ENCODE assay signal across 24 mouse cellular contexts in the genomic region with DNA sequence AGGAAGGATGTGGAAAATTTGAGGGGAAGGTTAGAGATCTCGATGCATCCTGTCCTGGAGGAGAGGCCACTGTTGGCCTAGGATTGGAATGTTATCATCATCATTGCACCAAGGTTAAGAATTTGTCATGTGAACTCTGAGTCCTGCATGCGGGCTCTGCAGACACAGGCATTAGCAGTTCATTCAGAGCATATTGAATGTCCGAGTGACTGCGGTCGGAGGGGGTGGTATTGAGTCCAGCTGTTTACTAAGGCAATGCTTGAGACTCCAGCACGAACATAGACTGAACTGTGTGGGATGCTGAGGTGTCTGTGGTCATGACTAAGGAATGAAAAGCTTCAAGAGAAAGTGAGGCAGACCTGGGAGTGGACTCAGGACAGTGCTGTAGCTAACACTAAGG.
"Had no signal": no experiment of that assay in that cellular context is flagged by ENCODE, and none has a peak within 500 bp of the region (broad histone marks: within the 10 kb centered on the region; RNA-seq: fewer than 3 reads in every experiment).

No protein-coding gene starts in this region.

- H3K9me3 ChIP-seq: heart, embryonic 13.5 days; heart, embryonic 15.5 days; hindbrain, embryonic 15.5 days; limb, embryonic 10.5 days; liver, embryonic 13.5 days had no signal

- H3K4me3 ChIP-seq: heart, adult 2 months; heart, embryonic 13.5 days; heart, embryonic 15.5 days; hindbrain, embryonic 13.5 days; hindbrain, embryonic 15.5 days; limb, embryonic 10.5 days; limb, embryonic 12.5 days; liver, embryonic 13.5 days had no signal

- H3K36me3 ChIP-seq: heart, embryonic 13.5 days; heart, embryonic 15.5 days; hindbrain, embryonic 13.5 days; hindbrain, embryonic 15.5 days; limb, embryonic 12.5 days; liver, embryonic 13.5 days had no signal

- H3K27me3 ChIP-seq: heart, embryonic 13.5 days; heart, embryonic 15.5 days; hindbrain, embryonic 13.5 days; hindbrain, embryonic 15.5 days; limb, embryonic 12.5 days; liver, embryonic 13.5 days had no signal

- ATAC-seq: hindbrain, postnatal 0 days; intestine, embryonic 16.5 days had no signal

- DNase-seq: gastrocnemius, postnatal 14 days; gastrocnemius, postnatal 36 days; heart, adult 2 months; heart, postnatal 14 days; heart, postnatal 36 days; kidney, adult 11 months; kidney, adult 2 months; kidney, adult 9 months; kidney, postnatal 10 days; kidney, postnatal 36 days; layer of hippocampus, adult 9-11 months; layer of hippocampus, postnatal 36 days; liver; liver, embryonic 13.5 days had no signal

- H3K9ac ChIP-seq: heart, embryonic 13.5 days; heart, embryonic 15.5 days; hindbrain, embryonic 13.5 days; hindbrain, embryonic 15.5 days; limb, embryonic 12.5 days; liver, embryonic 13.5 days had no signal

- H3K27ac ChIP-seq: heart, adult 2 months; heart, embryonic 13.5 days; heart, embryonic 15.5 days; hindbrain, embryonic 13.5 days; hindbrain, embryonic 15.5 days; hindbrain, postnatal 0 days; limb, embryonic 10.5 days; limb, embryonic 12.5 days; liver, embryonic 13.5 days had no signal

- H3K4me2 ChIP-seq: heart, embryonic 11.5 days; heart, embryonic 13.5 days; heart, embryonic 15.5 days; hindbrain, embryonic 13.5 days; hindbrain, embryonic 15.5 days; limb, embryonic 12.5 days; liver, embryonic 11.5 days; liver, embryonic 13.5 days had no signal

- H3K4me1 ChIP-seq: heart, embryonic 15.5 days; hindbrain, embryonic 13.5 days; hindbrain, embryonic 15.5 days had no signal
